Comparison of ENCODE assay signal across 8 mouse cellular contexts in genomic region chr2:131509671-131510313, GRCm38 (mm10). TPM values are rescaled to one million over a fixed set of nuclear protein-coding genes. Genes with fewer than 3 reads are reported as not detected.
A peak's percentile ranks its signal among the peaks of the same experiment; 100 is the strongest.
DNase-seq lines count a peak whose midpoint lies in the region; ATAC-seq and TF ChIP-seq lines count a peak whose summit lies in the region.

No protein-coding gene starts in this region.

- H3K9ac ChIP-seq in intestine, embryonic 14.5 days (ENCODE audit: low read length) = no peak overlapping the region; the same call in 1 of the 2 replicates
- H3K9ac ChIP-seq in limb, embryonic 12.5 days (replicated peaks) = peak overlapping the region; percentile 45
- H3K9ac ChIP-seq in midbrain, embryonic 12.5 days (replicated peaks) = no peak overlapping the region

- no peak overlapping the region for H3K27ac ChIP-seq in intestine, embryonic 14.5 days (ENCODE audit: low read depth)
- peak overlapping the region; percentile 80 for H3K27ac ChIP-seq in limb, embryonic 12.5 days
- no peak overlapping the region for H3K27ac ChIP-seq in midbrain, embryonic 12.5 days (replicated peaks)
- H3K27ac ChIP-seq in spleen, adult 2 months (ENCODE audit: insufficient read depth, low read length) = peak overlapping the region; percentile 28; the same call in 1 of the 2 replicates

- peak; percentile 74 for DNase-seq in 3134 (ENCODE audit: extremely low read depth, insufficient read length, low spot score)
- DNase-seq in embryo, embryonic 11 days = peak; percentile 89
- DNase-seq in gonadal fat pad, adult 2 months (ENCODE audit: low read depth) = peak; percentile 65
- peak; percentile 76 for DNase-seq in intestine, embryonic 14.5 days (ENCODE audit: low spot score)
- peak; percentile 39 to 52 for DNase-seq in spleen, adult 2 months (ENCODE audit: low read depth in 1 of 2, low spot score in 2 of 2)

- 0 out of 2 replicates have a peak overlapping the region, but pooled peaks have one; percentile 2 for H3K4me3 ChIP-seq in intestine, embryonic 14.5 days (ENCODE audit: low read depth, low read length)
- H3K4me3 ChIP-seq in limb, embryonic 12.5 days (replicated peaks) = peak overlapping the region; percentile 19
- peak overlapping the region; percentile 19 for H3K4me3 ChIP-seq in midbrain, embryonic 12.5 days
- peak overlapping the region; percentile 44 for H3K4me3 ChIP-seq in spleen, adult 2 months (ENCODE audit: extremely low read depth, insufficient read depth, insufficient read length)

- no peaks in the 10 kb centered on the region for H3K36me3 ChIP-seq in intestine, embryonic 14.5 days (ENCODE audit: control insufficient read depth, insufficient read depth, low read length)
- H3K36me3 ChIP-seq in limb, embryonic 12.5 days = peaks cover 21% of the 10 kb centered on the region; the same call in 1 of the 2 replicates
- peaks cover 5% of the 10 kb centered on the region; the same call in 1 of the 2 replicates for H3K36me3 ChIP-seq in midbrain, embryonic 12.5 days
- H3K36me3 ChIP-seq in spleen, adult 2 months (ENCODE audit: control insufficient read depth, insufficient read depth, low read length) = no peaks in the 10 kb centered on the region

- TF ChIP-seq CTCF in spleen, adult 2 months (IDR thresholded peaks at IDR 0.05; ENCODE audit: extremely low read depth, insufficient read depth, insufficient read length, insufficient replicate concordance) = peak; percentile 63; the same call in 1 of the 2 replicates

- H3K9me3 ChIP-seq in intestine, embryonic 14.5 days (ENCODE audit: control insufficient read depth, low read length) = no peaks in the 10 kb centered on the region
- no peaks in the 10 kb centered on the region for H3K9me3 ChIP-seq in limb, embryonic 12.5 days
- no peaks in the 10 kb centered on the region for H3K9me3 ChIP-seq in midbrain, embryonic 12.5 days

- H3K27me3 ChIP-seq in intestine, embryonic 14.5 days (replicated peaks; ENCODE audit: control insufficient read depth, insufficient read depth, low read length) = no peaks in the 10 kb centered on the region
- no peaks in the 10 kb centered on the region for H3K27me3 ChIP-seq in limb, embryonic 12.5 days
- H3K27me3 ChIP-seq in midbrain, embryonic 12.5 days = no peaks in the 10 kb centered on the region
- no peaks in the 10 kb centered on the region for H3K27me3 ChIP-seq in spleen, adult 2 months (ENCODE audit: control insufficient read depth, insufficient read depth, low read length)

- peak; percentile 94 for ATAC-seq in activated CD4-positive, CD25-positive, alpha-beta regulatory T cell, adult 4 months
- peak; percentile 44; the same call in 1 of the 2 replicates for ATAC-seq in intestine, embryonic 14.5 days (replicated peaks; ENCODE audit: low FRiP score, low TSS enrichment, low read depth)
- 0 out of 2 replicates have a peak, but pooled peaks have one; percentile 20 for ATAC-seq in limb, embryonic 12.5 days (ENCODE audit: insufficient number of reproducible peaks, insufficient read depth, low FRiP score, low TSS enrichment, low read depth)
- 0 out of 2 replicates have a peak, but pooled peaks have one; percentile 14 for ATAC-seq in midbrain, embryonic 12.5 days (ENCODE audit: low FRiP score, low read depth)

- no peak for TF ChIP-seq POLR2A in spleen, adult 2 months (IDR thresholded peaks at IDR 0.05; ENCODE audit: low read depth, low read length)

- WGBS in intestine, embryonic 14.5 days = 14% methylated on average over 17 of the region's 17 CpGs
- WGBS in limb, embryonic 12.5 days = 19% methylated on average over 17 of the region's 17 CpGs
- WGBS in midbrain, embryonic 12.5 days = 24% methylated on average over 17 of the region's 17 CpGs
- WGBS in spleen, adult 2 months = 3% methylated on average over 17 of the region's 17 CpGs

- peak overlapping the region; percentile 50 for H3K4me2 ChIP-seq in intestine, embryonic 14.5 days (ENCODE audit: low read length)
- H3K4me2 ChIP-seq in limb, embryonic 12.5 days = peak overlapping the region; percentile 60
- H3K4me2 ChIP-seq in midbrain, embryonic 12.5 days (replicated peaks) = peak overlapping the region; percentile 47

- H3K4me1 ChIP-seq in intestine, embryonic 14.5 days (replicated peaks; ENCODE audit: control insufficient read depth, insufficient read depth, low read length) = peaks cover 22% of the 10 kb centered on the region
- peaks cover 63% of the 10 kb centered on the region for H3K4me1 ChIP-seq in limb, embryonic 12.5 days (replicated peaks)
- H3K4me1 ChIP-seq in midbrain, embryonic 12.5 days = peaks cover 47% of the 10 kb centered on the region
- H3K4me1 ChIP-seq in spleen, adult 2 months (ENCODE audit: control insufficient read depth, insufficient read depth, insufficient read length) = peaks cover 4% of the 10 kb centered on the region; the same call in 1 of the 2 replicates

RNA-seq across cellular contexts. Expression of gene Smox, which starts 18.5 kb away (rescaled TPM):
- 10 to 100 TPM in 1 of 2 experiments, 1 to 10 TPM in 1; 8.1 to 13.2 TPM for polyA plus RNA-seq in activated CD4-positive, CD25-positive, alpha-beta regulatory T cell, adult 4 months (2017; shearing (Covaris generic))
- 34.6 and 43.2 TPM in 2 replicates for polyA plus RNA-seq in gonadal fat pad, adult 2 months (2012; rRNA removed)
- 21.2 and 24.6 TPM in 2 replicates for polyA plus RNA-seq in intestine, embryonic 14.5 days (2014; fragmentation: Nextera tagmentation; extraction: Ambion mirVana)
- 85.5 and 96.5 TPM in 2 replicates for polyA plus RNA-seq in limb, embryonic 12.5 days (2016; fragmentation: Nextera tagmentation; extraction: Ambion mirVana)
- 43.0 and 47.7 TPM in 2 replicates for polyA plus RNA-seq in midbrain, embryonic 12.5 days (2016; fragmentation: Nextera tagmentation; extraction: Ambion mirVana)
- polyA plus RNA-seq in spleen, adult 2 months (2012; rRNA removed) = 63.9 and 91.7 TPM in 2 replicates

RNA-seq across cellular contexts. Expression of gene Adra1d, which starts 52.3 kb away (rescaled TPM):
- polyA plus RNA-seq in activated CD4-positive, CD25-positive, alpha-beta regulatory T cell, adult 4 months (2017; shearing (Covaris generic)) = not detected
- polyA plus RNA-seq in gonadal fat pad, adult 2 months (2012; rRNA removed) = 5.3 and 6.5 TPM in 2 replicates
- polyA plus RNA-seq in intestine, embryonic 14.5 days (2014; fragmentation: Nextera tagmentation; extraction: Ambion mirVana) = 0.09 and 0.27 TPM in 2 replicates
- 0.18 TPM in 1 of 2 replicates, not detected in the other for polyA plus RNA-seq in limb, embryonic 12.5 days (2016; fragmentation: Nextera tagmentation; extraction: Ambion mirVana)
- polyA plus RNA-seq in midbrain, embryonic 12.5 days (2016; fragmentation: Nextera tagmentation; extraction: Ambion mirVana) = 0.20 and 0.27 TPM in 2 replicates
- polyA plus RNA-seq in spleen, adult 2 months (2012; rRNA removed) = 10.0 and 11.8 TPM in 2 replicates

Comparison
In these comparisons a context has a peak if more than half of its experiments do, and no peak if none do; other contexts are left out.
1. ATAC-seq: peak in every context shown above with its lines; median percentile 94 in activated CD4-positive, CD25-positive, alpha-beta regulatory T cell, adult 4 months; 44 in intestine, embryonic 14.5 days; 20 in limb, embryonic 12.5 days; 14 in midbrain, embryonic 12.5 days.
2. H3K27ac ChIP-seq: peak in limb, embryonic 12.5 days (single experiment) and spleen, adult 2 months (single experiment); none in intestine, embryonic 14.5 days (single experiment) and midbrain, embryonic 12.5 days (single experiment).
3. Peak in every context shown above with its lines, with median percentiles within 50 percentile points of each other: DNase-seq, H3K4me2 ChIP-seq and H3K4me3 ChIP-seq.